Mouse (Mus musculus) heart, postnatal 14 days (tissue): ENCODE data around the gene Cfi. TPM values are rescaled to one million over a fixed set of nuclear protein-coding genes. Genes with fewer than 3 reads are reported as not detected.

ENCODE experiments used
- DNase-seq, 2 experiments: peaks; one replicate each; pipeline ENCODE4 v3.0.0; 2021 to 2022
- intact Hi-C: fragments of 180-260 bp; cut with DNase I; formaldehyde crosslinking; loops from one replicate; pipeline ENCODE4 v1.15.1; 2025
- total RNA-seq, 2 experiments: library from RNA; stranded (reverse); gene quantifications; 2 replicates each; pipeline ENCODE4 v1.2.3; 2021

Gene Cfi
- total RNA-seq, 2 experiments from 2014 or later = 0.61 to 1.3 TPM

GRCm38 (mm10) chr3:129862592-129862991, 26.9 kb downstream of the Cfi start:
- DNase-seq = no peak
- intact Hi-C loops = loop anchor here (5.0 kb wide), 1 partner anchor 215 kb away; no protein-coding TSS in a partner anchor

GRCm38 (mm10) chr3:129863698-129864097, 28.0 kb downstream of the Cfi start:
- peak; percentile 36 to 62 for DNase-seq
- intact Hi-C loops = loop anchor here (5.0 kb wide), 1 partner anchor 214 kb away; no protein-coding TSS in a partner anchor

DNA sequence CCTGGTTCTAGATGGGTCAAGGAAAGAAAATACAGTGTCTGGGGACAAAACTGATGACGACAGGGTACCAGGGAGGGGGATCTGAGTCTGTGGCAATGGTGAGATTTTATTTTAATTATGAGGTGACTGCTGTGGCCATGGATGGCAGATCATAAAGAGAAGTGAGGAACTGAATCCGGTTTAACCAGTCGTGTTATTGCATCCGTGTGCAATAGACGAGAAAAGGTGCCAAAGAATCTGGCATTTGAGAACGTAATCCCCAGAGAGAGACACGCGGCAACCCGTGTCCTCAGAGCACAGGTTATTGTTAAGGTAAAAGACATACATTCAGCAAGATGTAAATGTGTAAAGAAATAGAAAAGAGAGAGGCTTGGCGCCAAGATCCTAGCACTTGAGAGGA, 41.6 kb downstream of the Cfi start:
- DNase-seq = no peak
- intact Hi-C loops = no loop called here

DNA sequence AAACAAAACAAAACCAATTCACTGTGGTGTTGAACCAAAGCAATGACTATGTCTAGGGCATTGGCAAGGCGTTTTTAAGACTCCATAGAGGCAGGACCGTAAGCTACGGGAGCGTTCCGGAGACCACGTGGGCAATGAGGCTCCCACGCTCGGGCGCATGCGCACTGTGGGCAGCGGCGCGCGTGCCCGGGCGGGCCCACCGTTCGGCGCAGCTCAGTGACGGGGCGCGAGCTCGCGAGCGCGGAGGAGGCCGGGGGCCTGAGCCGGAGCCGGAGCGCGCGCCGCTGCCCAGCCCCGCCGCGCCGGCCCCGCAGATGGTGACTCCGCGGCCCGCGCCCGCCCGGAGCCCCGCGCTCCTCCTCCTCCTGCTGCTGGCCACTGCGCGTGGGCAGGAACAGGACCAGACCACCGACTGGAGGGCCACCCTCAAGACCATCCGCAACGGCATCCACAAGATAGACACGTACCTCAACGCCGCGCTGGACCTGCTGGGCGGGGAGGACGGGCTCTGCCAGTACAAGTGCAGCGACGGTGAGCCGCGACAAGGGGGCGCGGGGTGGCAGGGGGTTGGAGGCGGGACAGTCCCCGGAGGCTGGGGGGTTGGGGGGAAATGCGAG, 42.8 kb downstream of the Cfi start, which contains the start of gene Pla2g12a:
TSS of gene Pla2g12a (plus strand) at position 202 of the 617 bp plus-strand sequence.
- DNase-seq = peak; percentile 95 to 96
- intact Hi-C loops = loop anchor here (2.0 kb wide), 1 partner anchor 48 kb away; the partner anchor contains the start of gene Gar1

GRCm38 (mm10) chr3:129879131-129879757, 43.6 kb downstream of the Cfi start:
- intact Hi-C loops = loop anchor here (2.0 kb wide), 1 partner anchor 48 kb away; the partner anchor contains the start of gene Gar1
- DNase-seq = peak; percentile 25 to 37

GRCm38 (mm10) chr3:129879913-129880312, 44.2 kb downstream of the Cfi start:
- intact Hi-C loops = loop anchor here (2.0 kb wide), 1 partner anchor 49 kb away; the partner anchor contains the start of gene Gar1
- DNase-seq = no peak

DNA sequence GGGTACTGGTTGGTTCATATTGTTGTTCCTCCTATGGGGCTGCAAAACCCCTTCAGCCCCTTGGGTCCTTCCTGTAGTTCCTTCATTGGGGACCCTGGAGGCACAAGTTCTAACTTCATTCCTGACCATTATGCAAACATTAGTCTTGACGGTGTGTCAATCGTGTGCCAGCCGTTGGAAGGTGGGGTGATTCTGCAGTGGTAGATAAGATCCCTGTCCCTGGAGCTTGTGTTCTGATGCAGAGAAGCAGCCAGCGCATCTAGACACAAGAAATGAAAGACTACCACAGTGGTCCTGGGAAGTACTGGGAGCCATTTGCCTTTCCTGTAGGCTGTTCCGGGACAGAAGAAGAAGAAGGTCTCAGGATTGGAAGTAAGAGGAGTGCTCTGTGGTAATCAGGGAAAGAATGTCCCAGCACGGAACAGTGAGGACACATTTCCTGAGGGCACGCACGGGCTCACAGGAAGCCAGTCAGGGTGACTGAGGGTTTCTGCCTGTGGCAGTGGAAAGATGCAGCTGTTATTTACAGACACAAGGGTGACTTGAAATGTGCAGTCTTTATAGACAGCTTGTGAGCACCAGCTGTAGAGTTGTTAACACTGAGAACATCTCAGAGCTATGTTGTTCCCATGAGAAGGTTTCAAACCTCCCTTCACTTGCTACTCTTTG, 45.4 kb downstream of the Cfi start:
- intact Hi-C loops = no loop called here
- no peak for DNase-seq

- no peak for DNase-seq
- intact Hi-C loops = no loop called here
Measured at GRCm38 (mm10) chr3:129885577-129885976, 49.9 kb downstream of the Cfi start.

- no peak for DNase-seq
- intact Hi-C loops = no loop called here
Measured at GRCm38 (mm10) chr3:129886430-129886829, 50.7 kb downstream of the Cfi start.

DNA sequence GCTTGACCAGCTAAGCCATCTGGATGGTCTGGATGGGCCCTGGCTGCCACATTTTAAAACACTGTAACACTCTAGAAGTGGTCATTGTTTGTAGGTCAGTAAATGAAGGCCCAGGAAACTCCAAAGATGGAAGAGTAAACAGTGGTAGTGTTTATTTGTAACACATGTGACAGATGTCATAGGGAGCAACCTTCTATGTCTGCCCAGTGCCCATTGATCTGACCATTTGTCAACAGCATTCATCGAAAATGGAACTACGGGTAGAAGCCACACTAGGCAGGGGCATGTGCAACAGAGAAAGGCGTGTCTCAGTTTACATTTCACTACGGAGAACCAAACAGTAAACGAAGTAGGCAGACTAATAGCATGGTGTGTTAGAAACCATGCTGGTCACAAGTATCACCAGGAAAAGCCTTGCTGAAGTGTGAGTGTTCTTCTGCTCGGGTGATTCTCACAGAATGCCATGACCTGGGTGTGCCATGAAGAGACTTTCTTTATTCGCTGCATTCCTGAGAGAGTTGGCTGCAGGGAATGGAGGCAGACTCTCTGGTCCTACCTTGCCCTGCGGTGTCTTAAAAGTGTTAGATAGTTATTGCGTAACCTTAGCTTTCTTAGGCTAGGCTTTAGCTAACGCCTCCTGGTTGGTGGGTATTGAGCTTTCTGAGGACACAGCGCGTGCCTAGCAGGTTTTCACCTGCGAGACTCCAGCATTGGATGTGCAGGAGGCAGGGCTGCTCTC, 52.3 kb downstream of the Cfi start:
- DNase-seq = no peak
- intact Hi-C loops = no loop called here

DNA sequence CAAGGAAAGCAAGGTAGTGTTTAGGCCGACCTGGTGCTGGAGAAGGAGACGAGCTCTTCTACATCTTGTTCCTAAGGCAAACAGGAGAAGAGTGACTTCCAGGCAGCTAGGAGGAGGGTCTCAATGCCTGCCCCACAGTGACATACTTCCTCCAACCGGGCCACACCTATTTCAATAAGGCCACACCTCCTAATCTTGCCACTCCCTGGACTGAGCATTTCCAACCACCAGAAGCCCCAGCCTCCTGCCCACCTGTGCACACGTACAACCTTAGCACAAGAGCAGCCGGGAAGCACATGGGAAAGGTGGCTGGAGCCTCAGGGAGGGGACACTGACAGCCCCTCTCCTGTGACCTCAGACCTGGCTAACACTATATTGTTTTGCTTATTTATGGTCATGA, 56.3 kb downstream of the Cfi start:
- no peak for DNase-seq
- intact Hi-C loops = no loop called here

GRCm38 (mm10) chr3:129893143-129893542, 57.5 kb downstream of the Cfi start:
- no peak for DNase-seq
- intact Hi-C loops = no loop called here

DNA sequence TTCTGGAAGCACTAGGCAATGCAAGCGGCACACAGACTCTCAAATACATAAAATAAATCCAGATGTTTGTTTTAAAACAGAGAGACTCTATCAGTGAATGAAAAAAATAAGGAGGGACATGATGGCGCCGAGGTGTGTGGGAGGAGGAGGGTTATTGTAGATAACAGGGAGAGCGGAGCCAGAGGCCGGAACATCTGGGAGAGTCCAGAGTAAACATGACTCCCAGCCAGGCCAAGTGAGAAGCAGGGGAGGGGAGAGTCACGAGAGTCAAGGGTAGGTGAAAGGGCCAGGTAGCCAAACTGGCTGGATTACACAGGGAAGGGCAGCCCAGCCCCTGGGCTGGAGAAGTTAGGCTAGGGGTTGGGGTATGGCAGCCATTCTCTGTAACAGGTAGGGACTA, 60.9 kb downstream of the Cfi start:
- DNase-seq = no peak
- intact Hi-C loops = no loop called here

DNA sequence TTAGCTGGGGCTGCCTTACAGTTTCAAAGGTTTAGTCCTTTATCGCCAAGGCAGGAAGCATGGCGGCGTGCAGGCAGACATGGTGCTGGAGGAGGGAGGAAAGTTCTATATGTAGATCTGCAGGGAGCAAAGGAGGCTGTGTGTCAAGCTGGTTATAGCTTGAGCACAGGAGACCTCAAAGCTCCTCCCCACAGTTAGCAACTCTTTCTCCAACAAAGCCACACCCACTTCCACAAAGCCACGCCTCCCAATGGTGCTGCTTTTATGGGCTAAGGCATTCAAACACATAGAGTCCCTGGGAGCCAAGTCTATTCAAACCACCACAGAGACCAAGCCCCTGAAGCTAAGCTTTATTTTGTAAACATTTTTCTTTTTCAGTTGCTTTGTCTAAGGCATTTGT, 63.2 kb downstream of the Cfi start:
- intact Hi-C loops = no loop called here
- DNase-seq = no peak

DNA sequence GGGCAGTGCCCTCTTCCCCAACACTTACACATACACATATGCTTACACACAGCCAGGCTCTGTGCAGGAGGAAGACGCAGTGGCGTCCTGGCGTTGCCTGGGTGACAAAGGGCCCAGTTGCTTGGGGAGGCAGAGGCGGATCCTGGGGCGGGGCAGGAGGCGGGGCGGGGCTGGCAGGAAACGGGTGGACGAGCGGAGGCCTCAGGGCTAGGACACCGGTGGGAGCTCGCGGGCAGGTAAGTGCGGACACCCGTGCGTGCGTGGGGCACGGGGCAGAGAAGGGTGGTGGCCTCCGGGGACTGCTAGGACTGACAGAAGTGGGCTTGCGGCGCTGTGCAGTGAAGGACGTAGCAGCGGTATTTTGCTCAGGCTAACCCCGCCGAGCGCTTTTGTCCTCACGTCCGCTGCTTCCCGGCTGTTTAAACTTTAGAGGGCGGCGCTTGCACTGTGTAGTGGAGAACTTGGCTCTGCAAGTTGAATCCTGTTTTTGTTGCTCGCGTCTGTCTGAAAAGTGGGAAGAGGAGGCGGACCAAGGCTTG, 65.7 kb downstream of the Cfi start, which contains the start of gene Casp6:
TSS of gene Casp6 (plus strand) at position 155 of the 539 bp plus-strand sequence.
- intact Hi-C loops = loop anchor here (5.0 kb wide), 2 partner anchors 69 to 161 kb away; partner anchors contain the start of genes Gar1 and Sec24b
- peak; percentile 84 to 85 for DNase-seq

DNA sequence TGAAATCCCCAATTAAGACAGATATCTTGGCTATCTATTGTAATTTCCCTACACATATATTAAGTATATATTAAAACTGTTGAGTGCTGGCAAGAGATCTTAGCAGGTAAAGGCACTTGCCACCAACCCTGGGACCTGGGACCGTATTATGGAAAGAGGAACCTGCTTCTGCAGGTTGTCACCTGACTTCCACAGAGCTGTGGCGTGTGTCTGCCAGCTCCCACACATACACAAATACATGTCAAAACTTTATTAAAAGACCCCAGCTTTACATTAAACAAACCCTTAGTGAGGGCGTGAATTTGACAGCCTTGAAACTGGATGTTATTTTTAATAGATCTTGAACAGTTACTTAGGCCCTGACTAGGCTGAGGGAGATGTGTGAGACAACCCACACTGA, 67.7 kb downstream of the Cfi start:
- DNase-seq = no peak
- intact Hi-C loops = loop anchor here (5.0 kb wide), 2 partner anchors 71 to 159 kb away; partner anchors contain the start of genes Gar1 and Sec24b

DNA sequence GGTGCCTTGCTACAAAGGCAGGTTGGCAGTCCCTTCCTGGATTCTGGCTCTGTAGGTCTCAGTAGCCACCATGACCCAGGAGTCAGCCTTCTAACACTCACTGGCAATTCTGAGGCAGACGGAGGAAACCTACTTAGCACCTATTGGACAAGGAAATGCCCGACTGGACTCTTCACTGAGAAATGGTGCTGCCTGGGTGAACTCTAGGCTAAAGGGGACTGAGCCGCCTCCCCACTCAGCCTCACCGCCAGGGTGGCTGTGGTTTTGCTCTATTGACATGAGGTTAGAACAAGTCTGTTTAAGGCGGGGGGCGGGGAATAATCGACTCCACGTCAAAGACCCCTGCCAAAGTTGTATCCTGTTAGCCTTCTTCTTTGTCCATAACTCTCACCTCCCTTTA, 68.2 kb downstream of the Cfi start:
- no peak for DNase-seq
- intact Hi-C loops = loop anchor here (5.0 kb wide), 2 partner anchors 72 to 158 kb away; partner anchors contain the start of genes Gar1 and Sec24b

- intact Hi-C loops = loop anchor here (5.0 kb wide), 2 partner anchors 72 to 158 kb away; partner anchors contain the start of genes Gar1 and Sec24b
- no peak for DNase-seq
Measured at GRCm38 (mm10) chr3:129904381-129905132, 68.9 kb downstream of the Cfi start.

- intact Hi-C loops = no loop called here
- no peak for DNase-seq
Measured at GRCm38 (mm10) chr3:129912025-129912424, 76.3 kb downstream of the Cfi start.
